In the genomic region with DNA sequence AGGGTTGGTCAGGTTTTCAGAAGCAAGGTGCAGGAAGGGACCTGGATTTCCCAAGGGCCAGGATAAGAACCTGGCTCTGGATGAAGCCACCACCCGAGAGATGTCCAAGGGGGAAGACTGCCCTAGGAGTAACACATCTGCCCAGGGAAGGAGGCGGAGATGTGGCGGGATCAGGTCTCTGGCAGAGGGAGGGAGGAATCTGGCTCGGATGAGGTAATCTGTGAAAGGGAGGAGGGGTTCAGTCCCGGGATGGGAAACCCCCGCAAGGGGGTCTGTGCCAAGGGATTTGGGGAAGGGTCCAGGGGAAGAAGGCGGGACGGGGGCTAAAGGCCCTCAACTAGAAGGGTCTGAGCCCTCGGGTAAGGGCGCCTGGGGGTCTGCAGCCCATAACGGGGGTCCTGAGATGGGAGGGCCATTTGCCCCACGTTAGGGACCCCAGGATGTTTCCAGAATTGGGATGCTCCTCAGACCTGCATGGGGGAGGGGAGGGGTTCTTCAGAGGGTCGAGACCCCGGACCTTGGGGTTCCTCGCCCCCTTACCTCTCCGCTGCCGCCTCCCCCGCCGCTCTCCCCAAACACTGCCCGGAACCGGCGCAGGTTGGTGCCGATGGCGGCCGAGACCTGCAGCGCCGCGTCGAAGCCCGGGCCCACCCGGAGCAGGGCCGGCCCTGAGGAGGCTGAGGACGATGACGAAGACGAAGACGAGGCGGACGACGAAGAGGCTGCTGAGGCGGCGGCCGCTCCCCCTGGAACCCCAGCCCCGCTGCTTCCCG, we compare ENCODE assay signal across 8 mouse cellular contexts. TPM values are rescaled to one million over a fixed set of nuclear protein-coding genes. Genes with fewer than 3 reads are reported as not detected.
DNase-seq lines count a peak whose midpoint lies in the region; ATAC-seq lines count a peak whose summit lies in the region.

No protein-coding gene starts in this region.

- no peak for ATAC-seq in embryonic facial prominence, embryonic 13.5 days (ENCODE audit: insufficient number of reproducible peaks, insufficient read depth, low FRiP score, low TSS enrichment, low read depth)
- no peak for ATAC-seq in granulocyte monocyte progenitor cell, adult 5-6 weeks (replicated peaks; ENCODE audit: poor library complexity, severe bottlenecking)

- peak overlapping the region; percentile 94 for H3K27ac ChIP-seq in embryonic facial prominence, embryonic 13.5 days
- H3K27ac ChIP-seq in hindbrain, embryonic 10.5 days, result peak overlapping the region; percentile 99

- DNase-seq in lung, adult 18-20 months, result peak; percentile 12 to 20
- no peak for DNase-seq in lung, postnatal 25 days (ENCODE audit: low spot score)
- peak; percentile 54 to 71 for DNase-seq in adrenal gland, adult (ENCODE audit: inconsistent age in 2 of 2, low spot score in 1 of 2)
- peak; percentile 45 for DNase-seq in hindbrain, embryonic 10.5 days (ENCODE audit: low spot score)
- DNase-seq in liver, result peak; percentile 44
- DNase-seq in neural tube, embryonic 10.5 days (ENCODE audit: extremely low spot score, low spot score), result peak; percentile 50

- peak overlapping the region; percentile 96 for H3K9ac ChIP-seq in embryonic facial prominence, embryonic 13.5 days

- no peaks in the 10 kb centered on the region for H3K9me3 ChIP-seq in embryonic facial prominence, embryonic 13.5 days
- no peaks in the 10 kb centered on the region for H3K9me3 ChIP-seq in hindbrain, embryonic 10.5 days

- 0 out of 2 replicates have a peak, but pooled peaks cover under 1% of the 10 kb centered on the region for H3K36me3 ChIP-seq in embryonic facial prominence, embryonic 13.5 days
- H3K36me3 ChIP-seq in hindbrain, embryonic 10.5 days, result peaks cover 15% of the 10 kb centered on the region

- peaks cover 46% of the 10 kb centered on the region for H3K4me1 ChIP-seq in embryonic facial prominence, embryonic 13.5 days
- peaks cover 62% of the 10 kb centered on the region for H3K4me1 ChIP-seq in hindbrain, embryonic 10.5 days (replicated peaks)

- peak overlapping the region; percentile 98 for H3K4me2 ChIP-seq in embryonic facial prominence, embryonic 13.5 days

- no peaks in the 10 kb centered on the region for H3K27me3 ChIP-seq in embryonic facial prominence, embryonic 13.5 days
- H3K27me3 ChIP-seq in hindbrain, embryonic 10.5 days (ENCODE audit: insufficient read depth, poor library complexity, severe bottlenecking), result no peaks in the 10 kb centered on the region

- under 1% methylated on average over 40 of the region's 44 CpGs for WGBS in embryonic facial prominence, embryonic 13.5 days
- under 1% methylated on average over 44 of the region's 44 CpGs for WGBS in hindbrain, embryonic 10.5 days

- peak overlapping the region; percentile 98 for H3K4me3 ChIP-seq in embryonic facial prominence, embryonic 13.5 days
- peak overlapping the region; percentile 100 for H3K4me3 ChIP-seq in hindbrain, embryonic 10.5 days

RNA-seq across cellular contexts. Expression of a gene that starts 0.6 kb away (rescaled TPM):
- polyA plus RNA-seq in embryonic facial prominence, embryonic 13.5 days (2015; fragmentation: Nextera tagmentation; extraction: Ambion mirVana), result 18.1 and 22.8 TPM in 2 replicates
- 11.8 and 18.2 TPM in 2 replicates for polyA plus RNA-seq in hindbrain, embryonic 10.5 days (2016; fragmentation: Nextera tagmentation; extraction: Ambion mirVana)
- 83.6 and 93.1 TPM in 2 replicates for total RNA-seq in granulocyte monocyte progenitor cell, adult 5-6 weeks (2014; fragmentation: Nextera tagmentation)
- total RNA-seq in granulocyte monocyte progenitor cell, adult 5-6 weeks (2017), result 7.4 and 10.8 TPM in 2 replicates

RNA-seq across cellular contexts. Expression of a gene that starts 40.0 kb away (rescaled TPM):
- 678 and 698 TPM in 2 replicates for polyA plus RNA-seq in embryonic facial prominence, embryonic 13.5 days (2015; fragmentation: Nextera tagmentation; extraction: Ambion mirVana)
- polyA plus RNA-seq in hindbrain, embryonic 10.5 days (2016; fragmentation: Nextera tagmentation; extraction: Ambion mirVana), result 599 and 650 TPM in 2 replicates
- total RNA-seq in granulocyte monocyte progenitor cell, adult 5-6 weeks (2014; fragmentation: Nextera tagmentation), result 710 and 961 TPM in 2 replicates
- total RNA-seq in granulocyte monocyte progenitor cell, adult 5-6 weeks (2017), result 149 and 237 TPM in 2 replicates
